Mouse (Mus musculus): ENCODE measurements around the gene Ralgds. TPM values are rescaled to one million over a fixed set of nuclear protein-coding genes. Genes with fewer than 3 reads are reported as not detected.

Gene Ralgds
- total RNA-seq (2014; rRNA removed), result 176 and 197 TPM in 2 replicates
- polyA plus RNA-seq (2015; fragmentation: Nextera tagmentation; extraction: Ambion mirVana), result 65.3 and 76.8 TPM in 2 replicates

- Histone ChIP-seq H3K4me3 (ENCODE audit: low read depth, low read length) (peak within 1 kb of the TSS; percentile 50), H3K4me1 (ENCODE audit: insufficient read depth) (peaks cover 27% of the 10 kb centered on the region), H3K36me3 (ENCODE audit: insufficient read depth) (no peaks in the 10 kb centered on the region), H3K4me2 (ENCODE audit: low read depth) (peak within 1 kb of the TSS; percentile 66), H3K9me3 (ENCODE audit: low read length) (no peaks in the 10 kb centered on the region), H3K27ac (ENCODE audit: low read depth, low read length) (peak within 1 kb of the TSS; percentile 89), H3K27me3 (ENCODE audit: insufficient read depth, low read length) (no peaks in the 10 kb centered on the region; the same call in 1 of the 2 replicates), H3K9ac (peak within 1 kb of the TSS; percentile 95)
- DNase-seq (peak; percentile 70), ATAC-seq (peak; percentile 59)
- TF ChIP-seq CTCF (IDR thresholded peaks at IDR 0.05; ENCODE audit: low read depth), result peak; percentile 57
- WGBS, result 3% methylated on average over 66 of the region's 71 CpGs
Observed at GRCm38 (mm10) chr2:28512798-28513401, at the start of gene Ralgds. Ralgds (plus strand) TSS chr2:28513125.

- no peak overlapping the region for H3K4me2 ChIP-seq (ENCODE audit: low read depth)
- 50% methylated on average over 3 of the region's 3 CpGs for WGBS
- peak; percentile 68 for TF ChIP-seq CTCF (IDR thresholded peaks at IDR 0.05; ENCODE audit: low read depth)
- H3K36me3 ChIP-seq (ENCODE audit: insufficient read depth), result no peaks in the 10 kb centered on the region
- H3K27ac ChIP-seq (ENCODE audit: low read depth, low read length), result no peak overlapping the region
- no peak overlapping the region for H3K9ac ChIP-seq
- H3K4me1 ChIP-seq (ENCODE audit: insufficient read depth), result peaks cover 5% of the 10 kb centered on the region; the same call in 1 of the 2 replicates
- no peaks in the 10 kb centered on the region for H3K9me3 ChIP-seq (ENCODE audit: low read length)
- ATAC-seq (no peak), DNase-seq (peak; percentile 46)
- H3K4me3 ChIP-seq (ENCODE audit: low read depth, low read length), result no peak overlapping the region
- H3K27me3 ChIP-seq (ENCODE audit: insufficient read depth, low read length), result no peaks in the 10 kb centered on the region
Observed at GRCm38 (mm10) chr2:28463919-28464318, 49.0 kb upstream of the Ralgds start.

GRCm38 (mm10) chr2:28464919-28465318, 48.0 kb upstream of the Ralgds start:
- ATAC-seq (no peak), DNase-seq (no peak)
- Histone ChIP-seq H3K4me3 (ENCODE audit: low read depth, low read length) (no peak overlapping the region), H3K9ac (no peak overlapping the region), H3K27me3 (ENCODE audit: insufficient read depth, low read length) (no peaks in the 10 kb centered on the region), H3K4me1 (ENCODE audit: insufficient read depth) (peaks cover 5% of the 10 kb centered on the region; the same call in 1 of the 2 replicates), H3K36me3 (ENCODE audit: insufficient read depth) (peaks cover 9% of the 10 kb centered on the region), H3K27ac (ENCODE audit: low read depth, low read length) (no peak overlapping the region), H3K4me2 (ENCODE audit: low read depth) (no peak overlapping the region), H3K9me3 (ENCODE audit: low read length) (no peaks in the 10 kb centered on the region)
- WGBS, result 83% methylated on average over 9 of the region's 9 CpGs
- no peak for TF ChIP-seq CTCF (IDR thresholded peaks at IDR 0.05; ENCODE audit: low read depth)

- Histone ChIP-seq H3K9ac (peak within 1 kb of the TSS; percentile 39), H3K4me1 (ENCODE audit: insufficient read depth) (peaks cover 5% of the 10 kb centered on the region; the same call in 1 of the 2 replicates), H3K4me3 (ENCODE audit: low read depth, low read length) (peak within 1 kb of the TSS; percentile 20), H3K27ac (ENCODE audit: low read depth, low read length) (peak within 1 kb of the TSS; percentile 35; the same call in 1 of the 2 replicates), H3K36me3 (ENCODE audit: insufficient read depth) (peaks cover 19% of the 10 kb centered on the region), H3K4me2 (ENCODE audit: low read depth) (peak within 1 kb of the TSS; percentile 51), H3K9me3 (ENCODE audit: low read length) (no peaks in the 10 kb centered on the region), H3K27me3 (ENCODE audit: insufficient read depth, low read length) (no peaks in the 10 kb centered on the region)
- peak; percentile 70 for DNase-seq
- 4% methylated on average over 25 of the region's 25 CpGs for WGBS
- ATAC-seq, result peak; percentile 78
- TF ChIP-seq CTCF (IDR thresholded peaks at IDR 0.05; ENCODE audit: low read depth), result no peak
Observed at GRCm38 (mm10) chr2:28465836-28466518, 46.9 kb upstream of the Ralgds start, which contains the start of gene 1700007K13Rik. 1700007K13Rik (minus strand) TSS chr2:28466332.

- H3K36me3 ChIP-seq (ENCODE audit: insufficient read depth), result peaks cover 25% of the 10 kb centered on the region
- peak within 1 kb of the TSS; percentile 92 for H3K9ac ChIP-seq
- under 1% methylated on average over 49 of the region's 52 CpGs for WGBS
- peak; percentile 96 for ATAC-seq
- 0 out of 2 replicates have a peak within 1 kb of the TSS, but pooled peaks have one; percentile 40 for H3K27ac ChIP-seq (ENCODE audit: low read depth, low read length)
- H3K27me3 ChIP-seq (ENCODE audit: insufficient read depth, low read length), result no peaks in the 10 kb centered on the region
- peak; percentile 92 for DNase-seq
- peak; percentile 95 for TF ChIP-seq CTCF (IDR thresholded peaks at IDR 0.05; ENCODE audit: low read depth)
- peaks cover 5% of the 10 kb centered on the region; the same call in 1 of the 2 replicates for H3K4me1 ChIP-seq (ENCODE audit: insufficient read depth)
- peak within 1 kb of the TSS; percentile 88 for H3K4me3 ChIP-seq (ENCODE audit: low read depth, low read length)
- H3K4me2 ChIP-seq (ENCODE audit: low read depth), result peak within 1 kb of the TSS; percentile 78
- H3K9me3 ChIP-seq (ENCODE audit: low read length), result peaks cover 4% of the 10 kb centered on the region; the same call in 1 of the 2 replicates
Observed at GRCm38 (mm10) chr2:28467860-28468485, 45.0 kb upstream of the Ralgds start, which contains the start of gene Mrps2. Mrps2 (plus strand) TSS chr2:28468066.

- no peaks in the 10 kb centered on the region for H3K27me3 ChIP-seq (ENCODE audit: insufficient read depth, low read length)
- H3K36me3 ChIP-seq (ENCODE audit: insufficient read depth), result peaks cover 25% of the 10 kb centered on the region
- WGBS, result 55% methylated on average over 18 of the region's 18 CpGs
- peaks cover 5% of the 10 kb centered on the region; the same call in 1 of the 2 replicates for H3K4me1 ChIP-seq (ENCODE audit: insufficient read depth)
- TF ChIP-seq CTCF (IDR thresholded peaks at IDR 0.05; ENCODE audit: low read depth), result no peak
- DNase-seq (no peak), ATAC-seq (no peak)
- peaks cover 6% of the 10 kb centered on the region; the same call in 1 of the 2 replicates for H3K9me3 ChIP-seq (ENCODE audit: low read length)
- H3K4me3 ChIP-seq (ENCODE audit: low read depth, low read length), result peak overlapping the region; percentile 88
- peak overlapping the region; percentile 78 for H3K4me2 ChIP-seq (ENCODE audit: low read depth)
- no peak overlapping the region for H3K27ac ChIP-seq (ENCODE audit: low read depth, low read length)
- peak overlapping the region; percentile 92 for H3K9ac ChIP-seq
Observed at GRCm38 (mm10) chr2:28468486-28469225, 44.3 kb upstream of the Ralgds start.
